Mouse (Mus musculus) erythroid progenitor cell, adult 5-6 weeks (primary cell): ENCODE results near the gene Ak5. TPM values are rescaled to one million over a fixed set of nuclear protein-coding genes. Genes with fewer than 3 reads are reported as not detected.
A peak's percentile ranks its signal among the peaks of the same experiment; 100 is the strongest.
"Not testable (repeated sequence)": the region's sequence is repeated elsewhere in the genome, so short reads cannot be mapped to it uniquely, and the experiment has no call there.

Experiments
- ATAC-seq: replicated peaks from 2 replicates; pipeline ENCODE4 v1.8.0; 2016; ENCODE audit warnings: moderate number of reproducible peaks, mild to moderate bottlenecking, moderate TSS enrichment, inconsistent platforms; ENCODE audit not compliant: poor library complexity, low FRiP score, severe bottlenecking
- total RNA-seq, 2 experiments: library from RNA; stranded (forward) in 1 of 2; stranded (reverse) in 1 of 2; fragments of 150-400 nt in 1 of 2; fragments of 186-747, 209-891 nt in 1 of 2; gene quantifications; 2 replicates each; pipeline versions ENCODE4 v1.2.3 to v1.2.4; 2015 to 2017; ENCODE audit warnings: low replicate concordance in 2 of 2

Gene Ak5
- total RNA-seq (2015; ENCODE audit: low replicate concordance) (not detected in 2 replicates), total RNA-seq (2017; ENCODE audit: low replicate concordance) (not detected in 2 replicates)

GRCm38 (mm10) chr3:152668239-152668638 is at the start of gene Ak5:
Gene Ak5, minus strand, starts transcription at chr3:152668360.
- ATAC-seq = no peak

GRCm38 (mm10) chr3:152713991-152714902 is 46.1 kb upstream of the Ak5 start, which contains the start of gene Pigk:
Gene Pigk, plus strand, starts transcription at chr3:152714100.
- peak; percentile 94 for ATAC-seq

GRCm38 (mm10) chr3:152712957-152713356 is 44.8 kb upstream of the Ak5 start:
- ATAC-seq = no peak

GRCm38 (mm10) chr3:152709936-152710335 is 41.8 kb upstream of the Ak5 start:
- ATAC-seq = no peak

GRCm38 (mm10) chr3:152707321-152707823 is 39.2 kb upstream of the Ak5 start:
- ATAC-seq = no peak

GRCm38 (mm10) chr3:152706901-152707300 is 38.7 kb upstream of the Ak5 start:
- no peak for ATAC-seq

- ATAC-seq = no peak
These were observed 37.7 kb upstream of the Ak5 start for GRCm38 (mm10) chr3:152705826-152706225.

- ATAC-seq = no peak
These were observed 34.2 kb upstream of the Ak5 start for GRCm38 (mm10) chr3:152702274-152702843.

- ATAC-seq = not testable (repeated sequence)
These were observed 33.4 kb upstream of the Ak5 start for GRCm38 (mm10) chr3:152701536-152701935.

- no peak for ATAC-seq
These were observed 31.1 kb upstream of the Ak5 start for GRCm38 (mm10) chr3:152699261-152699660.

- ATAC-seq = no peak
These were observed 29.9 kb upstream of the Ak5 start for GRCm38 (mm10) chr3:152698017-152698416.

- no peak for ATAC-seq
These were observed 26.8 kb upstream of the Ak5 start for GRCm38 (mm10) chr3:152694950-152695349.

GRCm38 (mm10) chr3:152689105-152689504 is 20.9 kb upstream of the Ak5 start:
- no peak for ATAC-seq

GRCm38 (mm10) chr3:152688532-152688931 is 20.4 kb upstream of the Ak5 start:
- ATAC-seq = no peak

GRCm38 (mm10) chr3:152674663-152675062 is 6.5 kb upstream of the Ak5 start:
- no peak for ATAC-seq

- no peak for ATAC-seq
These were observed 1.6 kb upstream of the Ak5 start for GRCm38 (mm10) chr3:152669783-152670182.

GRCm38 (mm10) chr3:152668793-152669192 is 633 bp upstream of the Ak5 start:
- ATAC-seq = no peak

GRCm38 (mm10) chr3:152667356-152668211 is 576 bp downstream of the Ak5 start:
- no peak for ATAC-seq

- no peak for ATAC-seq
These were observed 1.2 kb downstream of the Ak5 start for GRCm38 (mm10) chr3:152666991-152667355.

GRCm38 (mm10) chr3:152658592-152658991 is 9.6 kb downstream of the Ak5 start:
- ATAC-seq = no peak
